Mouse (Mus musculus) ovary, postnatal 36 days (tissue): Measurements from ENCODE around the gene Hoga1.

Experiments
- DNase-seq: peaks from one replicate; pipeline ENCODE4 v3.0.0; 2022; ENCODE audit warnings: low spot score, mixed read lengths

Gene Hoga1

GRCm38 (mm10) chr19:42045269-42046102 is at the start of gene Hoga1:
Gene Hoga1, plus strand, starts transcription at chr19:42045610.
- DNase-seq = peak; percentile 72

DNA sequence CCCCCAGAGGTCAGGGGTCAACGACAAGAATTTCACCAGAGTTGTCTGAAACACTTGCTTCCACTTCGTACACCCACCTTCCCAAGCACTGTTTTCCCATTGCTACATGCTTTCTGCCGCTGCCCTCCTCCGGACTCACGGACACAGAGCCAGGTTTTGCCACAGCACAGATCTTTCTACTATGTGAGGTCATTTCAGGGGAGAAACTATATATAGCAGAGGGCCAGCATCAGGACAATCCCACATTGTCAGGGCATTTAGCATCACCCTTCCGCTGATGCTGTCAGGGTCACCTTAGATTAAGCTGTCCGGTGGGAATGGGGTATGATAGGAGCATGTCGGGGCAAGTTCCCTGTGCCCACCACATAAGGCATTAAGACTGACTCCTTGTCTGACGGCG is 48.3 kb upstream of the Hoga1 start:
- no peak for DNase-seq

- no peak for DNase-seq
Measured at GRCm38 (mm10) chr19:41998770-41999548, 46.5 kb upstream of the Hoga1 start.

- DNase-seq = no peak
Measured at GRCm38 (mm10) chr19:41999688-42000283, 45.6 kb upstream of the Hoga1 start.

GRCm38 (mm10) chr19:42000446-42000958 is 44.9 kb upstream of the Hoga1 start:
- DNase-seq = no peak

DNA sequence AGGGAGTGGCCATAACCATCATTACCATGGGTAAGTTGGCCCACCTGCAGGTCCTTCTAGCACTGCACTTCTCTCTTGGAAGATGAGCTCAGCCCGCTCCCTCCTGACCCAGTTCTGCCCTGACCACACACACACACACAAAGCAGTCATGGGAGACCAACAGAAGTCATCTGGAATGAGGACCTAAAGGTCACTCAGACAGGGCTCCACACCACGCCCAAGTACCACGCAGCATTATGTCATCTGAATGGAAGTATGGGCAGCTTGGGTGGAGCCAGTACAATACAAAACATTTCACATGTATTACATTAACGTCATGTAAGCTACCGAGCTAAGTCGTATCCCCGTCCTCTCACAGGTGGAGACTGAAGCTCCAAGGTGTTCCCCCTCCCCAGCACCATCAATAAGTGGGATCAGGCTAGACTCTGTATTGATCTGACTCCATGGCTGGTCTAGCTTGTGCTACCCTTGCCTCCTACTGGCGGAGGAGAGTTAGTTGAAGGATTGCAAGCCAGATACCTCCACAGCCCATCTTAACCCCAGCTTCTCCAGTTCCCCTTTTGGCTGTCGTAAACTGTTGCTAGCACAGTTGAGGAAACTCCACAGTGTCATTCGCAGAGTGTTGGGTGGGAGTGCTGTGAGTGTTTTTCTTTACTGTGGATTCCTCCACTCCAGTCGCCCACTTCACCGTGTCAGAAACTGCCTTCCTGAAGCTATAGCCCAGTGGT is 44.0 kb upstream of the Hoga1 start:
- DNase-seq = no peak

DNA sequence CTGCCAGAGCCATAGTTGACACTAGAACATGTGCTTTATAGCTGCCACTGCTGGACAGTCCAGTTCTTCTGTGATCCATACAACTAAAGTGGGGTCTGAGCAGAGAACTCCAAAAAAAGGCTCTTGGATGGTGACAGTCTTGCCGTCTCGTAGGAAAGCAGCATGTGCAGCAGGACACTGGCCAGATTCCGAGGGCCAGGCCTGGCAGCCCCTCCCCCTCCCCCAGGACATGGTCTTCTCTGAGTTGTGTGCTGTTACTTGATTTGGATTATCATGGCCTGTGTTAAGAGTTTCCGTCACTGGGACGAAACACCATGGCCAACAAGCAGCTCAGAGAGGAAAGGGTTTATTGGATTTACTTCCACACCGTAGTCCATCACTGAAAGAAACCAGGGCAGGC is 41.2 kb upstream of the Hoga1 start:
- no peak for DNase-seq

GRCm38 (mm10) chr19:42005616-42006015 is 39.8 kb upstream of the Hoga1 start:
- DNase-seq = no peak

DNA sequence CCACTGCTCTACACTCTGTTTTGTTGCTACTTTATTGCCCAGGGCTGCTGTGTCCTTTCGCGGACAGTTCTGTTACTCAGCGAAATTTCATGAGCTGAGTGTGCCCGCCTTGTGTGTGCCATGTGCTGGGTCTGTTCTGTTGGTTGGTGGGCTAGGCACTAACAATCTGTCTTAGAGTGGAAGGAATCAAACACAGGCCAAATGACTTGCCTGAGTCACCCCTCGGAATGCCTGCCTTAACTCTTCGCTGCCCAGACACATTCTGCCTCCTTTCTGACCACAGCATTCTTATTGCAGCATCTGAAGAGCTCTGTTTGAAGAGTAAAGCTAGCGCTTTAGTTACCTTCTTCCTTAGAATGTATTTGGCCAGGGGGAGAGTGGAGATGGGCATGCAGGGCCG is 38.8 kb upstream of the Hoga1 start:
- DNase-seq = no peak

- DNase-seq = no peak
Measured at GRCm38 (mm10) chr19:42008586-42008985, 36.8 kb upstream of the Hoga1 start.

DNA sequence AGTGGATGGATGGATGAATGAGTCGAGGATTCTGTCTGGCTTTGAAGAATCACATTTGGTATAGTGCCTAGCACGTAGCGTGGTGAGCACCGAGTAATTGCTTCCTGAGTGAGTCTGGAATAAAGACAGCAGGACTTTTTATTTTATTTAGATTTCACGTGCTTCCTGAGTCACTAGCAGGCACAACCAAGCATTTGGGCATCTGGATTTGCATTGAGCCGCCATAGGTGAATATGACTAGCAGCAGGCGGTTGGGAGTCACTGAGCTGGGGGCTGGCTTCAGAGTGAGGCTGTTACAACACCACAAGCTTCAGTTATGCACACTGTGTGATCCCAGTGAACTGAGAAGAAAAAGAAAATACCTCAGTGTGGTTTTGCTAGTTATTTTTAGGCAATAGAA is 36.3 kb upstream of the Hoga1 start:
- no peak for DNase-seq

GRCm38 (mm10) chr19:42010436-42010835 is 35.0 kb upstream of the Hoga1 start:
- no peak for DNase-seq

- DNase-seq = no peak
Measured at GRCm38 (mm10) chr19:42011123-42011522, 34.3 kb upstream of the Hoga1 start.

- no peak for DNase-seq
Measured at GRCm38 (mm10) chr19:42014231-42014825, 31.1 kb upstream of the Hoga1 start.

DNA sequence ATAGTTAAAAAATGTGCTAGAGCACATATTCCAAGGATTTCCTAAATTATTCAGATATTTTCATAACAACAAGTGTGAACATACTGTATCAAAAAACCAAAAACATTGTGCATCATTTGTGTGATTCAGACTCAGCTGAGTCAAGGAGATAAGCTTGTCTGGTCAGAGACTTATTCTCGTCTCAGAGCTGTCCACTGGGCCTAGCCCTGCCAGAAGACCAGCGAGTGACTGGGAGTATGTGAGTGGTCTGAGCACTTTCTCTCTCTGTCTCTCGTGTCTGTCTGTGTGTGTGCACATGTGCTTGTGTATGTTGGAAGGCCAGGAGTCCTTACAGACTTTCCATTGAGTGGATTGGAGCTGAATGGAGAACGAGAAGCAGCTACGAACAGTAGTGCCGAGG is 30.4 kb upstream of the Hoga1 start:
- no peak for DNase-seq

DNA sequence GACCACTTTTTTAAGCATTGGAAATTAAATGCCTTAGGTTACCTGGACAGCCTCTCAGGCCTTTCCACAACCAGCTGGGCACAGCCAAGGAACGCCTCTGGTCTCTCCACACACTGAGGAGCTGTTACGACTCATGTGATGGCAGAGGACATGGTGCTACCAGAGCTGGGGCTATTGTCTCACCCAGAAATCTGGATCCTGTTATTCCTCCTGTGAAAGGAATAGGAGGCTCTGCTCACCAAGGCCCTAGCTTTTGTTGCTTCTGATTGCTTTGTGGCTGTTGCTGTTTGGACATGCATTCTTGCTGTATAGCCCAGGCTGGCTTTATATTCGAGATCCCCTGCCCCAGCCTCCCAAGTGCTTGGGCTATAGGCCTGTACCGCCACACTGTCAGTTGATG is 29.2 kb upstream of the Hoga1 start:
- DNase-seq = no peak

GRCm38 (mm10) chr19:42016840-42017239 is 28.6 kb upstream of the Hoga1 start:
- DNase-seq = no peak

DNA sequence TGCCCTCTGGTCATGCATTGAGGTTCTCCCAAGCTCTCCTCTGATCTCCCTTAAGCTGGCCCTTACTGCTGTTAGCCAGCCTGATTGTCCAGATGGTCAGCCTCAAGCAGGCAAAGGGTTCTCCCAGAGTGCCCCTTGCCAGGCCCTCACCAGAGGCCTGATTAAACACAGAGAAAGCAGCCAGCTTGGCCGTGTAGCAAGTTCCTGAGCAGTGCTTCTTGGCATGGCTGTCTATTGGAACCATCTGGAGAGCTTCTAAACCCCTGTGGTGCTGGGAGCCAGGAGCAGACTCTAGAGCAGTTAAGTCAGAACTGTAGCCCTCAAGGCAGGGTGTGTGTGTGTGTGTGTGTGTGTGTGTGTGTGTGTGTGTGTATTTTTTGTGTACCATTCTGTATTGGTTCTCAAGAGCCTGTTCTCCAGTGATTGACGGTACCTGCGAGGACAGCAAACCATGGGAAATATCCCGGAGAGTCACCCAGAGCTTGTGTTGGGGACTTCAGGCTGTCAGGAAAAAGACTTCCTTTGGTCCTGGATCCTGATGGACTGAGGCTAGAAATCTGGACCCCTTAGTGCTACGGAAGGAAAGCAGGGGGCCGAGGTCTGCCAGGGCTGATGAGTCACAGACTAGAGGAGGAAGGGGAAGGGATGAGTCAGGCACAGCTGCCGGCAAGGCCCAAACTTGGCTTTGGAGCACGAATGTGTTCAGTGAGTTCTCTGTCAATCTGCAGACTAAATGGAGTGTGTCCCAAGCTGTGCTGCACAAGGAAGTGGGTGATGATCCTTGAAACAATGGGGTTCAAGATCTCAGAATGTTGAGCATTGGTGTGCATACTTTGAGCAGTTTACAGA is 27.8 kb upstream of the Hoga1 start:
- peak; percentile 44 for DNase-seq

DNA sequence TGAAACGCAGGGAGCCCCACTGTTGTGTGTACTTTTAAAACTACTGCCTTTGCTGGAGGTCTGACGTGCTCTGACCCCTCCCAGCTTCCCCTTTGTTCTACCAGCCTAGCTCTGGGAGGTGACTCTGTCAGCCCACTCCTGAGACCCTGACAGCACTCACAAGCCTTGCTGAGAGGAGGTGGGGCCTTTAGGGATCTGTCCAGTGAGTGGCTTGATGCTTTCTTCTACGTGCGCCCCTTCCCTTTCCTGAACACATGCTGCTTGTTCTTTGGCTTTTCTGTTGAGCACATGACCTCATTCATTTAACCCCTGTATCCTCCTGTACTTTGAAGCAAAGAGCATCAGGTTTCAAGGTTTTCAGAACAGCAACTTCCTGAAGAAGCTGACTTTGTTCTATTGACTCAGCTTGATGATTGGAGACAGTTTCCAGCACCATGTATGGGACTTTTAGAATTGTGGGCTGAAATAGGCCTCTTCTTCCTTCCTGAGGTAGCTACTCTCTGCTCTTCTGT is 26.3 kb upstream of the Hoga1 start:
- no peak for DNase-seq
